Mouse (Mus musculus): ENCODE measurements around the gene Btbd1.

Gene Btbd1

GRCm38 (mm10) chr7:81777667-81778218, 51.5 kb downstream of the Btbd1 start:
- peak; percentile 6 for DNase-seq (ENCODE audit: low read depth, low spot score)
- no peaks in the 10 kb centered on the region for H3K27me3 ChIP-seq (ENCODE audit: control insufficient read depth, insufficient read depth, low read length, poor library complexity, severe bottlenecking)
- peaks cover 18% of the 10 kb centered on the region for H3K36me3 ChIP-seq (ENCODE audit: control insufficient read depth, insufficient read depth, low read length, poor library complexity, severe bottlenecking)

DNA sequence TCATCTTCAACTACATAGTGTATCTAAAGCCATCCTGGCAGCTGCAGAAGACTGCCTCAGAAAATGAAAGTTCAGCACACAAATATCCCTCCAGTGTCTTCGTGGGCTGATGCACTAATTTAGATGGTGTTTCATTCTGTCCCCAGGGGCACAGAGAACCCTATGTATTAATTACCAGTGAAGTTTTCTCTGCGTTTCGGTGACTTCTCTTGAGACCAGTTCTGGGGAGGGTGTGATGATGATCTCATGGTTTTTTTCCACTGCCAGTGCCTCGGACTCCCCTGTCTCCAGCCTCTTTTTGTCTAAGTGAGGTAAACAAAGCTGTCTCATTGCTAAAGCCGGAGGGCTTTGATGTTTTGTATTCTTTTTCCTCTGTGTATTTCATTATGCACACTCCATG, 53.9 kb downstream of the Btbd1 start:
- no peak for DNase-seq (ENCODE audit: low read depth, low spot score)

DNA sequence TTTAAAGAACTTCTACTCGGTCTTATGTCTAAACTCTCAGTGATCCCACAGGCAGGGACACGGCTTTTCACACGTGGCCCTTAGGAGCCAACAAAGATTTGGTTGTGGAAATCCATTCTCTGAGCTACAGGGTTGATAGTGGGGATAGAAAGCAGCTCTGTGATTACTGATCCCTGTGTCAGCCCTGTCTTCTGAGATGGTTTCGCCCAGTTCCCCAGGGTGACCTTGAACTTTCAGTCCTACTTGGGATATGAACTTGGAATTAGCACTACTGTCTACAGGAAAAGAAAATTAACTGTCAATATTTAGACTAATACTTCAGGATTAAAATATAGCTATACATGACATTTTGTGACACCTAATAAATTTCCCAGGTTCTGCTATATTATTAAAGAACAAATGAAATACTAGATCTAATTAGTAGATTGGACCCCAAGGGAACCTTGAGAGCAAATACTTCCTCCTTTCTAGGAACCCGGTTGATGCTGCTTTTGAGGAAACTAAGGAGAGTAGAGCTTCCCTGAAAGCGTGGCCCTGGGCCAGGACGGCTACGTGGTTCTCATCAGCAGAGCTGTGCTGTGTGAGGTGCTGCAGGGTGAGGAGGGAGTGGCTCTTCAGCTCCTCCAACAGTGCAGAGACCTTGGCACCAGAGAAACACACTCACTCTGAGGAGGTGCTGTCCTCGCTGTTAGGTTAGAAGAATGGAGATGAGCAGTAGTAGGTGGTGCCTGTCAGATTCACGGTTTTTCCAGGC, 56.3 kb downstream of the Btbd1 start:
- H3K36me3 ChIP-seq (ENCODE audit: control insufficient read depth, insufficient read depth, low read length, poor library complexity, severe bottlenecking) = no peaks in the 10 kb centered on the region
- H3K27me3 ChIP-seq (ENCODE audit: control insufficient read depth, insufficient read depth, low read length, poor library complexity, severe bottlenecking) = no peaks in the 10 kb centered on the region
- DNase-seq (ENCODE audit: low read depth, low spot score) = no peak

More for the DNA sequence above, 53.9 kb downstream of the Btbd1 start:
- Histone ChIP-seq H3K36me3 (ENCODE audit: control insufficient read depth, insufficient read depth, low read length, poor library complexity, severe bottlenecking) (peaks cover 6% of the 10 kb centered on the region), H3K27me3 (ENCODE audit: control insufficient read depth, insufficient read depth, low read length, poor library complexity, severe bottlenecking) (no peaks in the 10 kb centered on the region)

- Histone ChIP-seq H3K27me3 (ENCODE audit: control insufficient read depth, insufficient read depth, low read length, poor library complexity, severe bottlenecking) (no peaks in the 10 kb centered on the region), H3K36me3 (ENCODE audit: control insufficient read depth, insufficient read depth, low read length, poor library complexity, severe bottlenecking) (no peaks in the 10 kb centered on the region)
- DNase-seq (ENCODE audit: low read depth, low spot score) = peak; percentile 65
These were observed 66.0 kb downstream of the Btbd1 start for GRCm38 (mm10) chr7:81763110-81763845.

- DNase-seq (ENCODE audit: low read depth, low spot score) = peak; percentile 90
- no peaks in the 10 kb centered on the region for H3K36me3 ChIP-seq (ENCODE audit: control insufficient read depth, insufficient read depth, low read length, poor library complexity, severe bottlenecking)
- no peaks in the 10 kb centered on the region for H3K27me3 ChIP-seq (ENCODE audit: control insufficient read depth, insufficient read depth, low read length, poor library complexity, severe bottlenecking)
These were observed 66.8 kb downstream of the Btbd1 start, which contains the start of gene Ramac for GRCm38 (mm10) chr7:81762180-81763109. Gene Ramac, plus strand, starts transcription at chr7:81762925.

- Histone ChIP-seq H3K36me3 (ENCODE audit: control insufficient read depth, insufficient read depth, low read length, poor library complexity, severe bottlenecking) (no peaks in the 10 kb centered on the region), H3K27me3 (ENCODE audit: control insufficient read depth, insufficient read depth, low read length, poor library complexity, severe bottlenecking) (no peaks in the 10 kb centered on the region; the same call in 1 of the 2 replicates)
These were observed 81.3 kb downstream of the Btbd1 start for GRCm38 (mm10) chr7:81747956-81748355.

GRCm38 (mm10) chr7:81744145-81744544, 85.1 kb downstream of the Btbd1 start:
- no peaks in the 10 kb centered on the region for H3K36me3 ChIP-seq (ENCODE audit: control insufficient read depth, insufficient read depth, low read length, poor library complexity, severe bottlenecking)
- DNase-seq (ENCODE audit: low read depth, low spot score) = no peak
- H3K27me3 ChIP-seq (ENCODE audit: control insufficient read depth, insufficient read depth, low read length, poor library complexity, severe bottlenecking) = no peaks in the 10 kb centered on the region; the same call in 1 of the 2 replicates

More at GRCm38 (mm10) chr7:81747956-81748355, 81.3 kb downstream of the Btbd1 start:
- DNase-seq (ENCODE audit: low read depth, low spot score) = no peak
